In genomic region chr11:58789532-58789931, GRCm38 (mm10) we compare ENCODE assay signal across 24 mouse cellular contexts. TPM values are rescaled to one million over a fixed set of nuclear protein-coding genes. Genes with fewer than 3 reads are reported as not detected.
DNase-seq lines count a peak whose midpoint lies in the region; ATAC-seq and TF ChIP-seq lines count a peak whose summit lies in the region.
"Had no signal": no experiment of that assay in that cellular context is flagged by ENCODE, and none has a peak within 500 bp of the region (broad histone marks: within the 10 kb centered on the region; RNA-seq: fewer than 3 reads in every experiment).

No protein-coding gene starts in this region.

- no peak for ATAC-seq in hindbrain, embryonic 12.5 days (ENCODE audit: low FRiP score)
- no peak for ATAC-seq in hindbrain, embryonic 16.5 days
- no peak; the same call in 1 of the 2 replicates for ATAC-seq in midbrain, embryonic 16.5 days
- ATAC-seq in megakaryocyte progenitor cell, adult 5-6 weeks (replicated peaks; ENCODE audit: poor library complexity): no peak
- ATAC-seq: intestine, embryonic 15.5 days had no signal

- in situ Hi-C loops in CH12.LX (cut with MboI; ENCODE audit: low pct_ligation_motif_present, low pct_unique_long_range_greater_than_20kb, low sequenced_read_pairs): no loop called here

- H3K4me3 ChIP-seq in hindbrain, embryonic 12.5 days: no peak overlapping the region
- no peak overlapping the region for H3K4me3 ChIP-seq in hindbrain, embryonic 16.5 days (ENCODE audit: low read length)
- no peak overlapping the region for H3K4me3 ChIP-seq in CH12.LX (replicated peaks in 1 of 3; ENCODE audit: low read depth in 2 of 3, low read length in 2 of 3, poor library complexity in 1 of 3)
- no peak overlapping the region for H3K4me3 ChIP-seq in midbrain, embryonic 16.5 days (ENCODE audit: low read depth, low read length)
- H3K4me3 ChIP-seq: intestine, embryonic 15.5 days; kidney, embryonic 15.5 days; left cerebral cortex, adult 2 months; limb, embryonic 12.5 days; liver, embryonic 15.5 days had no signal

- H3K9me3 ChIP-seq in hindbrain, embryonic 12.5 days (replicated peaks): no peaks in the 10 kb centered on the region
- H3K9me3 ChIP-seq in hindbrain, embryonic 16.5 days (ENCODE audit: control insufficient read depth, low read length): no peaks in the 10 kb centered on the region
- H3K9me3 ChIP-seq in CH12.LX (replicated peaks; ENCODE audit: low read length): no peaks in the 10 kb centered on the region
- no peaks in the 10 kb centered on the region for H3K9me3 ChIP-seq in midbrain, embryonic 16.5 days (replicated peaks; ENCODE audit: control insufficient read depth, low read length, poor library complexity, severe bottlenecking)
- H3K9me3 ChIP-seq: intestine, embryonic 15.5 days; kidney, embryonic 15.5 days; limb, embryonic 12.5 days; liver, embryonic 15.5 days had no signal

- WGBS in hindbrain, embryonic 12.5 days: 32% methylated on average over 3 of the region's 3 CpGs
- 25% methylated on average over 3 of the region's 3 CpGs for WGBS in hindbrain, embryonic 16.5 days
- WGBS in midbrain, embryonic 16.5 days: 12% methylated on average over 3 of the region's 3 CpGs

- TF ChIP-seq CTCF in CH12.LX (conservative IDR thresholded peaks at IDR 0.05 in 1 of 2, IDR thresholded peaks at IDR 0.05 in 1 of 2; ENCODE audit: low read depth in 2 of 2, low read length in 2 of 2): no peak

- TF ChIP-seq RAD21 in CH12.LX (IDR thresholded peaks at IDR 0.05; ENCODE audit: low read depth, low read length): no peak

- peaks cover 5% of the 10 kb centered on the region; the same call in 1 of the 2 replicates for H3K4me1 ChIP-seq in hindbrain, embryonic 12.5 days
- no peaks in the 10 kb centered on the region for H3K4me1 ChIP-seq in hindbrain, embryonic 16.5 days (ENCODE audit: control insufficient read depth, insufficient read depth, low read depth, low read length)
- peaks cover 11 to 31% of the 10 kb centered on the region in 2 experiments for H3K4me1 ChIP-seq in CH12.LX (ENCODE audit: control insufficient read depth in 1 of 2, insufficient read depth in 2 of 2)
- peaks cover 5% of the 10 kb centered on the region for H3K4me1 ChIP-seq in midbrain, embryonic 16.5 days (ENCODE audit: control insufficient read depth, insufficient read depth, low read length)
- H3K4me1 ChIP-seq: intestine, embryonic 15.5 days; kidney, embryonic 15.5 days; limb, embryonic 12.5 days; liver, embryonic 15.5 days had no signal

- peak; percentile 35 for DNase-seq in 3T3-L1 (ENCODE audit: low read depth, low spot score)
- DNase-seq in CH12.LX (ENCODE audit: extremely low read depth): peak; percentile 73
- DNase-seq in kidney, postnatal 25 days: no peak
- DNase-seq: cerebellum, adult 11 months; cerebellum, postnatal 36 days; gastrocnemius, postnatal 10 days; heart, postnatal 10 days; right cerebral cortex, postnatal 14 days; thymus, postnatal 36 days had no signal

- no peak for TF ChIP-seq EP300 in CH12.LX (IDR thresholded peaks at IDR 0.05; ENCODE audit: low read length)

- H3K4me2 ChIP-seq in hindbrain, embryonic 12.5 days (replicated peaks): no peak overlapping the region
- H3K4me2 ChIP-seq in hindbrain, embryonic 16.5 days (ENCODE audit: low read length): no peak overlapping the region
- H3K4me2 ChIP-seq in CH12.LX (ENCODE audit: insufficient read depth, low read depth, poor library complexity, severe bottlenecking): peak overlapping the region; percentile 87
- 0 out of 2 replicates have a peak overlapping the region, but pooled peaks have one; percentile 1 for H3K4me2 ChIP-seq in midbrain, embryonic 16.5 days (ENCODE audit: low read length)
- H3K4me2 ChIP-seq: intestine, embryonic 15.5 days; kidney, embryonic 15.5 days; limb, embryonic 12.5 days; liver, embryonic 15.5 days had no signal

- H3K36me3 ChIP-seq in hindbrain, embryonic 12.5 days: no peaks in the 10 kb centered on the region
- no peaks in the 10 kb centered on the region for H3K36me3 ChIP-seq in hindbrain, embryonic 16.5 days (ENCODE audit: control insufficient read depth, insufficient read depth, low read length)
- H3K36me3 ChIP-seq in CH12.LX (replicated peaks in 1 of 2; ENCODE audit: control insufficient read depth in 1 of 2, insufficient read depth in 1 of 2, low read length in 1 of 2): no peaks in the 10 kb centered on the region
- no peaks in the 10 kb centered on the region for H3K36me3 ChIP-seq in midbrain, embryonic 16.5 days (ENCODE audit: control insufficient read depth, insufficient read depth, low read length)
- H3K36me3 ChIP-seq: intestine, embryonic 15.5 days; kidney, embryonic 15.5 days; limb, embryonic 12.5 days; liver, embryonic 15.5 days had no signal

- H3K27ac ChIP-seq in hindbrain, embryonic 12.5 days: no peak overlapping the region
- no peak overlapping the region for H3K27ac ChIP-seq in hindbrain, embryonic 16.5 days (ENCODE audit: low read depth, low read length)
- H3K27ac ChIP-seq in CH12.LX (ENCODE audit: insufficient read depth, low read depth): no peak overlapping the region
- H3K27ac ChIP-seq in midbrain, embryonic 16.5 days (ENCODE audit: low read length): no peak overlapping the region
- H3K27ac ChIP-seq: intestine, embryonic 15.5 days; kidney, embryonic 15.5 days; left cerebral cortex, adult 2 months; limb, embryonic 12.5 days; liver, embryonic 15.5 days had no signal

- 0 out of 2 replicates have a peak overlapping the region, but pooled peaks have one; percentile 19 for H3K9ac ChIP-seq in hindbrain, embryonic 12.5 days
- no peak overlapping the region for H3K9ac ChIP-seq in hindbrain, embryonic 16.5 days (ENCODE audit: low read depth, low read length)
- H3K9ac ChIP-seq in CH12.LX (ENCODE audit: insufficient read depth, low read depth): no peak overlapping the region
- no peak overlapping the region for H3K9ac ChIP-seq in midbrain, embryonic 16.5 days (ENCODE audit: low read depth, low read length)
- H3K9ac ChIP-seq: intestine, embryonic 15.5 days; kidney, embryonic 15.5 days; limb, embryonic 12.5 days; liver, embryonic 15.5 days had no signal

- TF ChIP-seq POLR2A in CH12.LX (IDR thresholded peaks at IDR 0.05; ENCODE audit: low read depth, low read length): no peak

- no peaks in the 10 kb centered on the region for H3K27me3 ChIP-seq in hindbrain, embryonic 12.5 days
- no peaks in the 10 kb centered on the region for H3K27me3 ChIP-seq in hindbrain, embryonic 16.5 days (replicated peaks; ENCODE audit: control insufficient read depth, insufficient read depth, low read length)
- H3K27me3 ChIP-seq in CH12.LX (replicated peaks): no peaks in the 10 kb centered on the region
- H3K27me3 ChIP-seq in midbrain, embryonic 16.5 days (ENCODE audit: control insufficient read depth, insufficient read depth, low read depth, low read length): no peaks in the 10 kb centered on the region
- H3K27me3 ChIP-seq: intestine, embryonic 15.5 days; kidney, embryonic 15.5 days; limb, embryonic 12.5 days; liver, embryonic 15.5 days had no signal

- dilution Hi-C loops in CH12.LX (cut with MboI; ENCODE audit: extremely low pct_ligation_motif_present, extremely low pct_unique_long_range_greater_than_20kb, low sequenced_read_pairs): no loop called here

- no peaks in the 10 kb centered on the region for H3K79me2 ChIP-seq in CH12.LX (replicated peaks; ENCODE audit: control insufficient read depth, extremely low read depth, insufficient read depth, poor library complexity, severe bottlenecking)

RNA-seq across cellular contexts. Expression of gene Olfr314, which starts 6.8 kb away (rescaled TPM):
- not detected in 2 replicates for polyA plus RNA-seq in hindbrain, embryonic 12.5 days (2016; fragmentation: Nextera tagmentation; extraction: Ambion mirVana)
- not detected in 2 replicates for polyA plus RNA-seq in hindbrain, embryonic 16.5 days (2015; fragmentation: Nextera tagmentation; extraction: Ambion mirVana)
- total RNA-seq in CH12.LX (2012; rRNA removed) (not detected in 2 replicates), CH12.LX (2014; rRNA removed) (not detected in 2 replicates)
- not detected in 2 replicates for polyA plus RNA-seq in CH12.LX (2012; ENCODE audit: insufficient read length, low read depth)
- not detected in 2 replicates for polyA plus RNA-seq in midbrain, embryonic 16.5 days (2015; fragmentation: Nextera tagmentation; extraction: Ambion mirVana)
- total RNA-seq in megakaryocyte progenitor cell, adult 5-6 weeks (2015): not detected in 2 replicates
- total RNA-seq in megakaryocyte progenitor cell, adult 5-6 weeks (2017): not detected in 2 replicates
- total RNA-seq: adrenal gland, postnatal 4 days; gastrocnemius, postnatal 10 days; heart, adult 8-10 months; heart, postnatal 10 days; layer of hippocampus, adult 18-20 months; left cerebral cortex, adult 2 months; monocyte, adult 5-6 weeks had no signal
- polyA plus RNA-seq: embryonic facial prominence, embryonic 11.5 days; intestine, embryonic 15.5 days; kidney, embryonic 15.5 days; limb, embryonic 12.5 days; liver, embryonic 15.5 days; neural tube, embryonic 14.5 days had no signal

RNA-seq across cellular contexts. Expression of gene Fam183b, which starts 12.2 kb away (rescaled TPM):
- polyA plus RNA-seq in hindbrain, embryonic 12.5 days (2016; fragmentation: Nextera tagmentation; extraction: Ambion mirVana): 7.0 and 10.4 TPM in 2 replicates
- 10.0 and 11.0 TPM in 2 replicates for polyA plus RNA-seq in hindbrain, embryonic 16.5 days (2015; fragmentation: Nextera tagmentation; extraction: Ambion mirVana)
- total RNA-seq in CH12.LX (2012; rRNA removed) (0.67 and 0.72 TPM in 2 replicates), CH12.LX (2014; rRNA removed) (not detected in 2 replicates)
- polyA plus RNA-seq in CH12.LX (2012; ENCODE audit: insufficient read length, low read depth): not detected in 2 replicates
- 13.6 and 15.3 TPM in 2 replicates for polyA plus RNA-seq in midbrain, embryonic 16.5 days (2015; fragmentation: Nextera tagmentation; extraction: Ambion mirVana)
- total RNA-seq in megakaryocyte progenitor cell, adult 5-6 weeks (2015): not detected in 2 replicates
- not detected in 2 replicates for total RNA-seq in megakaryocyte progenitor cell, adult 5-6 weeks (2017)
- total RNA-seq: gastrocnemius, postnatal 10 days; monocyte, adult 5-6 weeks had no signal
- polyA plus RNA-seq: limb, embryonic 12.5 days; liver, embryonic 15.5 days had no signal

RNA-seq across cellular contexts. Expression of gene Olfr315, which starts 16.5 kb away (rescaled TPM):
- polyA plus RNA-seq in hindbrain, embryonic 12.5 days (2016; fragmentation: Nextera tagmentation; extraction: Ambion mirVana): not detected in 2 replicates
- 0.10 TPM in 1 of 2 replicates, not detected in the other for polyA plus RNA-seq in hindbrain, embryonic 16.5 days (2015; fragmentation: Nextera tagmentation; extraction: Ambion mirVana)
- total RNA-seq in CH12.LX (2012; rRNA removed) (not detected in 2 replicates), CH12.LX (2014; rRNA removed) (not detected in 2 replicates)
- polyA plus RNA-seq in CH12.LX (2012; ENCODE audit: insufficient read length, low read depth): not detected in 2 replicates
- polyA plus RNA-seq in midbrain, embryonic 16.5 days (2015; fragmentation: Nextera tagmentation; extraction: Ambion mirVana): not detected in 2 replicates
- not detected in 2 replicates for total RNA-seq in megakaryocyte progenitor cell, adult 5-6 weeks (2015)
- not detected in 2 replicates for total RNA-seq in megakaryocyte progenitor cell, adult 5-6 weeks (2017)
- total RNA-seq: adrenal gland, postnatal 4 days; gastrocnemius, postnatal 10 days; heart, adult 8-10 months; heart, postnatal 10 days; layer of hippocampus, adult 18-20 months; left cerebral cortex, adult 2 months; monocyte, adult 5-6 weeks had no signal
- polyA plus RNA-seq: embryonic facial prominence, embryonic 11.5 days; intestine, embryonic 15.5 days; kidney, embryonic 15.5 days; limb, embryonic 12.5 days; liver, embryonic 15.5 days; neural tube, embryonic 14.5 days had no signal

RNA-seq across cellular contexts. Expression of gene Olfr313, which starts 25.3 kb away (rescaled TPM):
- not detected in 2 replicates for polyA plus RNA-seq in hindbrain, embryonic 12.5 days (2016; fragmentation: Nextera tagmentation; extraction: Ambion mirVana)
- polyA plus RNA-seq in hindbrain, embryonic 16.5 days (2015; fragmentation: Nextera tagmentation; extraction: Ambion mirVana): not detected in 2 replicates
- 0.04 and 0.13 TPM in 2 replicates for total RNA-seq in CH12.LX (2012; rRNA removed)
- not detected in 2 replicates for total RNA-seq in CH12.LX (2014; rRNA removed)
- polyA plus RNA-seq in CH12.LX (2012; ENCODE audit: insufficient read length, low read depth): 0.09 and 0.10 TPM in 2 replicates
- not detected in 2 replicates for polyA plus RNA-seq in midbrain, embryonic 16.5 days (2015; fragmentation: Nextera tagmentation; extraction: Ambion mirVana)
- not detected in 2 replicates for total RNA-seq in megakaryocyte progenitor cell, adult 5-6 weeks (2015)
- total RNA-seq in megakaryocyte progenitor cell, adult 5-6 weeks (2017): not detected in 2 replicates
- total RNA-seq: adrenal gland, postnatal 4 days; gastrocnemius, postnatal 10 days; heart, adult 8-10 months; heart, postnatal 10 days; layer of hippocampus, adult 18-20 months; left cerebral cortex, adult 2 months; monocyte, adult 5-6 weeks had no signal
- polyA plus RNA-seq: embryonic facial prominence, embryonic 11.5 days; intestine, embryonic 15.5 days; kidney, embryonic 15.5 days; limb, embryonic 12.5 days; liver, embryonic 15.5 days; neural tube, embryonic 14.5 days had no signal

RNA-seq across cellular contexts. Expression of gene Olfr316, which starts 37.0 kb away (rescaled TPM):
- not detected in 2 replicates for polyA plus RNA-seq in hindbrain, embryonic 12.5 days (2016; fragmentation: Nextera tagmentation; extraction: Ambion mirVana)
- not detected in 2 replicates for polyA plus RNA-seq in hindbrain, embryonic 16.5 days (2015; fragmentation: Nextera tagmentation; extraction: Ambion mirVana)
- total RNA-seq in CH12.LX (2012; rRNA removed): not detected in 2 replicates
- total RNA-seq in CH12.LX (2014; rRNA removed): not detected in 2 replicates
- not detected in 2 replicates for polyA plus RNA-seq in CH12.LX (2012; ENCODE audit: insufficient read length, low read depth)
- polyA plus RNA-seq in midbrain, embryonic 16.5 days (2015; fragmentation: Nextera tagmentation; extraction: Ambion mirVana): not detected in 2 replicates
- total RNA-seq in megakaryocyte progenitor cell, adult 5-6 weeks (2015): not detected in 2 replicates
- not detected in 2 replicates for total RNA-seq in megakaryocyte progenitor cell, adult 5-6 weeks (2017)
- total RNA-seq: adrenal gland, postnatal 4 days; gastrocnemius, postnatal 10 days; heart, adult 8-10 months; heart, postnatal 10 days; monocyte, adult 5-6 weeks had no signal
- polyA plus RNA-seq: embryonic facial prominence, embryonic 11.5 days; intestine, embryonic 15.5 days; kidney, embryonic 15.5 days; limb, embryonic 12.5 days; liver, embryonic 15.5 days; neural tube, embryonic 14.5 days had no signal

Comparison
In these comparisons a context has a peak if more than half of its experiments do, and no peak if none do; other contexts are left out.
1. H3K4me2 ChIP-seq: peak in CH12.LX (single experiment) and midbrain, embryonic 16.5 days (single experiment); none in hindbrain, embryonic 12.5 days (single experiment) and hindbrain, embryonic 16.5 days (single experiment).
2. DNase-seq: peak in 3T3-L1 (single experiment) and CH12.LX (single experiment); none in kidney, postnatal 25 days (0 of 2).